Mouse (Mus musculus) limb, embryonic 10.5 days (tissue): ENCODE measurements at regions not wholly inside any gene's neighbourhood (a gene's known extent, or its start where the extent isn't known, plus 50 kb on each side); places are given as distances from the start of the nearest gene placed in this dataset.
A peak's percentile ranks its signal among the peaks of the same experiment; 100 is the strongest.

ENCODE experiments used
- DNase-seq: peaks from one replicate; pipeline ENCODE4 v3.0.0-alpha.2; 2017; ENCODE audit warnings: low spot score
- H3K27ac ChIP-seq: fragments of 300-500 bp; sonication (generic); 2 replicates; pipeline ENCODE4 v1.5.1; 2016; ENCODE audit warnings: mild to moderate bottlenecking
- H3K27me3 ChIP-seq: fragments of 300-500 bp; sonication (generic); 2 replicates; pipeline ENCODE4 v1.6.1; 2016; ENCODE audit warnings: low read depth, mild to moderate bottlenecking; ENCODE audit not compliant: poor library complexity, severe bottlenecking
- H3K36me3 ChIP-seq: fragments of 300-500 bp; sonication (generic); 2 replicates; pipeline ENCODE4 v1.6.1; 2016; ENCODE audit warnings: mild to moderate bottlenecking, moderate library complexity
- H3K4me1 ChIP-seq: fragments of 300-500 bp; sonication (generic); 2 replicates; pipeline ENCODE4 v1.6.1; 2016
- H3K4me3 ChIP-seq: fragments of 300-500 bp; sonication (generic); 2 replicates; pipeline ENCODE4 v1.5.1; 2016; ENCODE audit warnings: mild to moderate bottlenecking, moderate library complexity
- H3K9me3 ChIP-seq: fragments of 300-500 bp; sonication (generic); replicated peaks from 2 replicates; pipeline ENCODE4 v1.6.1; 2016; ENCODE audit warnings: mild to moderate bottlenecking
- WGBS: fragments of 180-500 bp; shearing (Covaris S2); methylation state at CpG from one replicate; pipeline ENCODE4 v1.1.7; 2016; 5-methylcytosine and 5-hydroxymethylcytosine counted together

GRCm38 (mm10) chr11:64752816-64753215 is 226.0 kb upstream of the Elac2 start:
- Histone ChIP-seq H3K27ac (no peak overlapping the region), H3K27me3 (peaks cover 18% of the 10 kb centered on the region), H3K4me1 (peaks cover 32% of the 10 kb centered on the region), H3K36me3 (no peaks in the 10 kb centered on the region), H3K4me3 (no peak overlapping the region), H3K9me3 (no peaks in the 10 kb centered on the region)
- WGBS: 69% methylated on average over 7 of the region's 7 CpGs
- DNase-seq: no peak

- Histone ChIP-seq H3K4me3 (no peak overlapping the region), H3K4me1 (peaks cover 27% of the 10 kb centered on the region), H3K36me3 (no peaks in the 10 kb centered on the region), H3K27me3 (peaks cover 18% of the 10 kb centered on the region), H3K9me3 (no peaks in the 10 kb centered on the region), H3K27ac (peak overlapping the region; percentile 34; the same call in 1 of the 2 replicates)
- 38% methylated on average over 5 of the region's 5 CpGs for WGBS
- no peak for DNase-seq
These were observed 224.8 kb upstream of the Elac2 start for GRCm38 (mm10) chr11:64754076-64754475.

DNA sequence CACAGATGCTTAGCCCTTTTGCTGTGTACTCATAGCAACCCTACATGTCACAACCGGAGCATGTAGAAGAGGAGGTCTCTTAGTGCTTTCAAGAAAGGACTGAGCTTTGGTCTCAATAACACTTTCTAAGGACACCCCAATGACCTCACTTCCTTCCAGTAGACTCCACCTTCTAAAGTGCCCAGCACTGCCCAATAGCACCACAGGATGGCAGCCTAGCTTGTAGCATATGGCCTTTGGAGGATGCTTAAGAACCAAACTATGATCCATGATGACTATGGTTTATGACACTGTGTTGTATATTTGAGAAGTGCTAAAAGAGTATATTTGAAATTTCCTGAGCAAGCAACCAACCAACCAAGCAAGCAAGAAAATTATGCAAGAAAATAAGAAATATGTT is 223.3 kb upstream of the Elac2 start:
- H3K4me1 ChIP-seq: peaks cover 17% of the 10 kb centered on the region
- no peaks in the 10 kb centered on the region for H3K36me3 ChIP-seq
- H3K9me3 ChIP-seq: no peaks in the 10 kb centered on the region
- peaks cover 18% of the 10 kb centered on the region for H3K27me3 ChIP-seq
- H3K27ac ChIP-seq: no peak overlapping the region
- H3K4me3 ChIP-seq: no peak overlapping the region
- WGBS: 94% methylated on average over 1 of the region's 1 CpGs
- no peak for DNase-seq

- no peaks in the 10 kb centered on the region for H3K27me3 ChIP-seq
- no peaks in the 10 kb centered on the region for H3K9me3 ChIP-seq
- no peaks in the 10 kb centered on the region for H3K36me3 ChIP-seq
- no peak overlapping the region for H3K4me3 ChIP-seq
- H3K4me1 ChIP-seq: peaks cover 14% of the 10 kb centered on the region; the same call in 1 of the 2 replicates
- DNase-seq: no peak
- H3K27ac ChIP-seq: no peak overlapping the region
- 92% methylated on average over 3 of the region's 3 CpGs for WGBS
These were observed 218.2 kb upstream of the Elac2 start for GRCm38 (mm10) chr11:64760626-64761025.

DNA sequence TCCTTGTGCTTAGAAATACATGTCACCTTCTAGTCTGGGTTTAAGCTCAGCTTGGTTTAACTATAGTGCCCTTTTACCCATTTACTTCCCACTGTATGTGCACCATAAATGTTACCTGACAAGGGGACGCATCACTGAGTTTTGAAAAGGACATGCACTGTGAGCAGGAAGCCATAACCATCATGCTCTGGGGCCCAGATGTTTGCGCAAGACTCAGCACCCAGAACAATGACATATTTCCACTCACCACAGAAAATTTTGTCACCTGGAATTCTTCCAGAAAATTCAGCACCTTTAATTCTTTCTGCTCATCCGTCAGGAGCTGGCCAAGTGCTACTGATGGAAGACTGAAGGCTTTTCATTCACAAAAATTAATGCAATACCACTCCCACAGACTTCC is 216.1 kb upstream of the Elac2 start:
- H3K4me3 ChIP-seq: no peak overlapping the region
- H3K27ac ChIP-seq: no peak overlapping the region
- H3K36me3 ChIP-seq: no peaks in the 10 kb centered on the region
- DNase-seq: no peak
- no peaks in the 10 kb centered on the region for H3K9me3 ChIP-seq
- WGBS: 88% methylated on average over 3 of the region's 3 CpGs
- H3K27me3 ChIP-seq: no peaks in the 10 kb centered on the region
- H3K4me1 ChIP-seq: peaks cover 14% of the 10 kb centered on the region; the same call in 1 of the 2 replicates

DNA sequence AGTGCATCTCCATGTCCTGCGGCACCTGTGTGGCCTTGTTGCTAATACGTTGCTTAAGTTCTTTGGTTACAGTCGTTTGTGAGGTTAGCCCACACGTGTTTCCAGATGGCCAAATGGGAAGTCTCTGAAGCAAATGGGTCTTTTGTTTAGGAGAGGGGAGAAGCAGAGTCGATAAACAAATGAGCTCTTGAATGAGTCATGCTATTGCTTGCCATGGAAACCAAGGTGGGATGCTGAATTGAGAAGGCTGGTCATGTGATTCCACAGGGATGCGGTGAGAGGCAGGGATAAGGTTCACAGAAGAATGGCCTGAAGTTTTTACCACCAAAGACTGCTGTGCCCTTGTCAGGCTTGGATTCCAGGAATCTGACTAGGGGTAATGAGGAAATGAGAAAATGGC is 214.8 kb upstream of the Elac2 start:
- WGBS: 45% methylated on average over 6 of the region's 6 CpGs
- Histone ChIP-seq H3K27ac (no peak overlapping the region), H3K4me3 (no peak overlapping the region), H3K27me3 (no peaks in the 10 kb centered on the region), H3K4me1 (peaks cover 14% of the 10 kb centered on the region; the same call in 1 of the 2 replicates), H3K9me3 (no peaks in the 10 kb centered on the region), H3K36me3 (no peaks in the 10 kb centered on the region)
- no peak for DNase-seq

- H3K4me3 ChIP-seq: no peak overlapping the region
- no peaks in the 10 kb centered on the region for H3K36me3 ChIP-seq
- H3K27ac ChIP-seq: no peak overlapping the region
- no peak for DNase-seq
- H3K27me3 ChIP-seq: 0 out of 2 replicates have a peak, but pooled peaks cover 3% of the 10 kb centered on the region
- H3K4me1 ChIP-seq: peaks cover 2% of the 10 kb centered on the region; the same call in 1 of the 2 replicates
- no peaks in the 10 kb centered on the region for H3K9me3 ChIP-seq
- 84% methylated on average over 5 of the region's 5 CpGs for WGBS
These were observed 202.1 kb upstream of the Elac2 start for GRCm38 (mm10) chr11:64776691-64777090.

DNA sequence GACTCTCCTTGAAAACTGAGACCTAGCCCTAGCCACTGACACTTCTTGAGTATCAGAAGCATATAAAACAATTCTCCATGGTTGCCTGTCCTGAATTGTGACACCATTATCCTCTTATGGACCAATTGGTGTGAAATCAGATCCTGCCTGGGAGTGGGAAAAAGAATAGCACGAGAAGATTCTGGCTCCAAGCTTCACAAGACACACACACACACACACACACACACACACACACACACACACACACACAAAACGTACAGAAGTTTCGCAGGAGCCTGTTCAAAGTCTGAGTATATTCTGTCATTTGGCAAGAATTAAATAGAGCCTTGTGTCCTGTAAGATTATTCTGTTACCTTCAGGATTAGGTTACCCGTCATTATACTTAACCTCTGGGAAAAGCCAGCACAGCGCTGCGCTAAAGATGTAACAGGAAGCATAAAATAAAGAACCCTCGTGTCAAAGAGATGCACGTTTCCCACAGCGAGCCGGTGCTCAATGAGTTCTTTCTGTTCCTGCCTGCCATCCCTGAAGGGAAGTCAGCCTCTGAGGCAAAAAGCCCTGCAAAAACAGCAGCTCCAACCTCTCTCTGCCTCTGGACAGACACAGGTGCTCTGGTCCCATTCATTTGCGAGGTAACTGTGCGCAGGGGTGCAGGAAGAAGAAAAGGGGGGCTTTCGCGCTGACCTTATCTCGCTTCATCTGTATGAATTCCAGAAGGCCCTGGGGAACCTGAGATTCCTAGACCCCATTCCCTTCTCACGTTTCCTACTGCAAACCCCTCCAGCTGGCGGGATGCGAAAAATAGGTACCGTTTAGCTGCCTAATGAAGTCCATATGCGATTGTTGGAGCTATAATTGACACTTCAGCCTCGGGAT is 178.4 kb upstream of the Elac2 start:
- no peaks in the 10 kb centered on the region for H3K36me3 ChIP-seq
- peak overlapping the region; percentile 72 for H3K27ac ChIP-seq
- WGBS: 24% methylated on average over 21 of the region's 21 CpGs
- no peaks in the 10 kb centered on the region for H3K9me3 ChIP-seq
- peaks cover 47% of the 10 kb centered on the region for H3K4me1 ChIP-seq
- H3K27me3 ChIP-seq: no peaks in the 10 kb centered on the region
- DNase-seq: peak; percentile 67
- H3K4me3 ChIP-seq: peak overlapping the region; percentile 38

DNA sequence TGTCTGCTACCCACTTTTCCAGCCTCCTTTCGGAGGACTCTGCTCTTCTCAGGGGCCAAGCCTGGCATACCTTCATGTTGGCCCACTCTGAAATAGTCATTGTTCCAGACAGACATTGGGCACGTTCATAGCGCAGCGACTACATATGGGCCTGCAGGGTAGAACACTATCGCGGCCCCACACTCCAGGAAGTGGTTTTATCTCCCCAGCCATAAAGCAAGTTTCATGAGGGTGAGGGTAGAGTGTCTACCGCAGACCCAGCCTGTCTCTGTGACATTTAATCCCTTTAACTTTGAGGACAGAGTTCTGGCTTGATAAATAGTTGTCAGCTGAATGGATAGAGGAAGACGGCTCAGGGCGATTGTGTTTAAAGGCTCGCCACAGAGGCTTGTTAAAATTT is 177.5 kb upstream of the Elac2 start:
- Histone ChIP-seq H3K27ac (peak overlapping the region; percentile 72), H3K4me3 (peak overlapping the region; percentile 38), H3K4me1 (peaks cover 49% of the 10 kb centered on the region), H3K9me3 (no peaks in the 10 kb centered on the region), H3K36me3 (no peaks in the 10 kb centered on the region), H3K27me3 (no peaks in the 10 kb centered on the region)
- 16% methylated on average over 10 of the region's 10 CpGs for WGBS
- DNase-seq: peak; percentile 45

DNA sequence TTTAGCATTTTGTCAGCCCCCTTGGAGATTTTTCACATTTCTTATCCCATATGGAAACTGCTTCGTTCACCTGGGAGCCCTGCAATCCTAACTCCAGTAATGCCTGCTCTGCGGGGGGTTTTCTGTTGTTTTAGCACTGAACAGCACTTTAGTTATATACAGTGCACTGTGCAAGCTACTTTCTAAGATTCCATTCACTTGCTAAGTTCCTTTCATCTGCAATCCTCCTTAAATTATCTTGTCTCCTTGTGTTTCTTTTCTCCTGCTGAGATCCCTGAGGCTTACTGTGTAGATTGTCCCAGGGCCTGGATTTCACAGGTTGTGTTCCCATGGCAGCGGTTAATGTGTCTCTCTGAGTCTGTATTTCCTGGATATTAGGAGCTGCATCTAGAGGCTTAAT is 173.3 kb upstream of the Elac2 start:
- WGBS: 79% methylated on average over 3 of the region's 3 CpGs

DNA sequence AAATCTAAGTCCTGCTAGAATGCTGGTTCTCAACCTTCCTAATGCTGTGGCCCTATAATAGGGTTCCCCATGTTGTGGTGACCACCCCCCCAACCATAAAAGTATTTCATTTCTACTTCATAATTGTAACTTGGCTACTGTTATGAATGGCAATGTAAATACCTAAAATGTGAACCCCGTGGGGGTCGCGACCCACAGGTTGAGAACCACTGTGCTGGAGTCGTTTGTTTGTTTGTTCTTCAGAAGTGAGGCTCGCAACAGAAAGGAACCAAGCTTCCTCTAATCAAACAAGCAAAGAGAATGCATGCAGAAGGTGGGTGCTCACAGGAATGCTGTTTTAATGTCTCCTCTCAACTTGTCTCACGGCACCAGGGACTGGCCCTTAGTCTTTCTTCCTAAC is 166.4 kb upstream of the Elac2 start:
- no peak overlapping the region; the same call in 1 of the 2 replicates for H3K27ac ChIP-seq
- no peaks in the 10 kb centered on the region for H3K27me3 ChIP-seq
- H3K9me3 ChIP-seq: no peaks in the 10 kb centered on the region
- no peak for DNase-seq
- H3K4me1 ChIP-seq: peaks cover 11% of the 10 kb centered on the region; the same call in 1 of the 2 replicates
- 80% methylated on average over 6 of the region's 6 CpGs for WGBS
- H3K4me3 ChIP-seq: no peak overlapping the region
- no peaks in the 10 kb centered on the region for H3K36me3 ChIP-seq

More for the DNA sequence above, 173.3 kb upstream of the Elac2 start:
- no peak overlapping the region for H3K27ac ChIP-seq
- peaks cover 34% of the 10 kb centered on the region for H3K4me1 ChIP-seq
- no peak overlapping the region for H3K4me3 ChIP-seq
- no peaks in the 10 kb centered on the region for H3K9me3 ChIP-seq
- DNase-seq: no peak
- no peaks in the 10 kb centered on the region for H3K36me3 ChIP-seq
- H3K27me3 ChIP-seq: no peaks in the 10 kb centered on the region

GRCm38 (mm10) chr11:64829429-64829828 is 149.4 kb upstream of the Elac2 start:
- Histone ChIP-seq H3K4me3 (no peak overlapping the region), H3K27ac (no peak overlapping the region), H3K36me3 (no peaks in the 10 kb centered on the region), H3K9me3 (no peaks in the 10 kb centered on the region), H3K4me1 (peaks cover 33% of the 10 kb centered on the region), H3K27me3 (peaks cover 45% of the 10 kb centered on the region)
- no peak for DNase-seq
- 87% methylated on average over 5 of the region's 5 CpGs for WGBS

DNA sequence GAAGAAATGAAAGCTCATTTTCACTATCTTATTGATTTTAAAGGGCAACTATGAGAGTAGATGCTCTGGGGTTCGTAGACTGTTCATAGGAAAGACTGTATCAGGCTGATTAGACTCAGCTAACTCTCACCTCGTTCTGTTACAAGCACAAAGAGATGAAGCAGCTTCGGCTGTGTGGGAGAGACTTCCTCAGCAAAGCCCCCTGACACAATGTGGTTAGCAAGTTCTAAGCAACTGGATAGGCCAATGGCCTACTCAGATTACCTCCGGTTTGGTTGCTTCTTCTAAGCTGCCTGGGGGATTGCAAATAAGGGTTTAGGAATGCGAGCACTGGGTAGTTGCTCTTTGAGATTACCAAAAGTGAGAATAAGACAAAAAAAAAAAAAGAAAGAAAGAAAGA is 146.4 kb upstream of the Elac2 start:
- Histone ChIP-seq H3K4me3 (no peak overlapping the region), H3K4me1 (peaks cover 47% of the 10 kb centered on the region), H3K9me3 (no peaks in the 10 kb centered on the region), H3K27ac (no peak overlapping the region), H3K36me3 (no peaks in the 10 kb centered on the region), H3K27me3 (peaks cover 67% of the 10 kb centered on the region)
- DNase-seq: no peak
- 64% methylated on average over 5 of the region's 5 CpGs for WGBS
